Mouse (Mus musculus) frontal cortex, postnatal 14 days (tissue): ENCODE results near the gene Tldc2.
A peak's percentile ranks its signal among the peaks of the same experiment; 100 is the strongest.

Experiments used
- DNase-seq, 2 experiments: peaks; one replicate each; pipeline ENCODE4 v3.0.0; 2022; ENCODE audit warnings: low spot score in 2 of 2

Gene Tldc2

DNA sequence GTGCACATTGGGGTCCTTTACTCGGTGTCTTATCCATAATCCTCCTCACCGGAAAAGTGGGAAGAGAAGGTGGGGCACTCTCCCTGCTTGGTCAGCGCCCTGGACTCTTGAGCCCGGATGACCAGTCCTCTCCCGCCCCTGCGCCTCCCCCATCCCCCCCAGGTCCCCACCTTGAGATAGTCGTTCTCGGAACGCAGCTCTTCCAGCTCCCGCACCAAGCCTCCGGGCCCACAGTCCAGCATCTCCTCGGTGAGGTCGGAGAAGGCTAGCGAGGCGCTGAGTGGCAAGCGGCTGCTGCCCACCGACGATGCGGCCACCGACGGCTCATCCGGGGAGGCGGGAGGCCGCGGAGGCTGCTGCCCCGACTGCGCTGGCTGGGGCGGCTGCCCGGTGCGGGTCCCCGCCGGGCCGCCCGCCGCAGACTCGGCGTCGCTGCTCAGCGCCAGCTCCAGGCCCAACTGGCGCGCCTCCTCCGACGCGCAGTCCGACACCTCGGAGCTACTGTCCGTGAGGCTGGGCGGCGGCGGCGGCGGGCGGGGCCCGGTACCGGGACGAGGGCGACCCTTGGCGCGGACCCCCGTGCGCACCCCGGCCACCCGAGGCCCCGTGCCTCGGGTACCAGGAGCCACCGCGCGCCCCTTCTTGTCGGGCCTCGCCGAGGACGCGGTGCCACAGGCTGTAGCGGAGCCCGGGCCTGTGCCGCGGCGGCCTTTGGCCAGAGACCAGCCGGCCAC lies 8.6 kb upstream of the Tldc2 start:
- DNase-seq = no peak

DNA sequence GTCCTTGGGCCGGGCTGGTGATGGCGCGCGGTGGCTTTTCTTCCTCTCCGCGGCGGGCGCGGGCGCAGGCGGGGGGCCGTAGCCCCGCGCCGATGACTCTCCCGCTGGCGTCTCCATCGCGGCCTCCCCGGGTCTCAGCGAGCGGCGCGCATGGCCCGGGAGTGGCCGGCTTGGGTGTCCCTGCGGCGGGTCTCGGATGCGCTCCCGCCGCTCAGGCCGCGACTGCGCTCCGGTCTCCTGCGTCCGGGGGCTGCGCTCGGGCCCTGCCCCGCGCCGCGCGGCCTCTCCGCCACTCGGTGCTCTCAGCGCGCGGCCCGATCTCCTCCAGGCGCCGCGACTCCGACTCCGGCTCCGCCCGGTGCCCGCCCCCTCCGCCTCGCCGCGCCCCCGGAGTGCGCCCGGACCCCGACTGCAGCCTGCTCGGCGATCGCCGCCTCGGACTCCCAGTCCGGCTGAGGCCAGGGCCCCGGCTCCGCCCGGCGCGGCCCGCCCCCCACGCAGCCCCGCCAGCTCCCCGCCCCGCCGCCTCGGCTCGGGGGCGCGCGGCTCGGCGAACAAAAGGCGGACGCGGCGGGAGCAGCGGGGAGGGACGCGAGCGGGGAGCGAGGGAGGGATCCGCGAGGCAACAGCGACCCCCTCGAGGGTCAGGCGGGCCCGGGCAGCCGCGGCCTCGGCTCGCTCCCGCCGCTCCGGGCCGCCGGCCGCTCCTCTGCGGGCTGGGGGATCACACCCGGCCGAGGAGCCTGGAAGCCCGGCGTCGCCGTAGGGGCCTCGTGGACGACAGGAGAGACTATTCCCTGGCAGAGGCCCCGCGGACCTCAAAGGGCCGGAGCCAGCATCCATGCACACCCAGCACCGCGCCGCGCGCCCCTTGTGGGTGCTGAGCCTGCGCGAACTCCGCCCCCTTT lies 7.8 kb upstream of the Tldc2 start, which contains the start of gene Soga1:
Soga1 (minus strand) TSS at position 462 of the 908 bp plus-strand sequence.
- DNase-seq = peak; percentile 69 to 81

DNA sequence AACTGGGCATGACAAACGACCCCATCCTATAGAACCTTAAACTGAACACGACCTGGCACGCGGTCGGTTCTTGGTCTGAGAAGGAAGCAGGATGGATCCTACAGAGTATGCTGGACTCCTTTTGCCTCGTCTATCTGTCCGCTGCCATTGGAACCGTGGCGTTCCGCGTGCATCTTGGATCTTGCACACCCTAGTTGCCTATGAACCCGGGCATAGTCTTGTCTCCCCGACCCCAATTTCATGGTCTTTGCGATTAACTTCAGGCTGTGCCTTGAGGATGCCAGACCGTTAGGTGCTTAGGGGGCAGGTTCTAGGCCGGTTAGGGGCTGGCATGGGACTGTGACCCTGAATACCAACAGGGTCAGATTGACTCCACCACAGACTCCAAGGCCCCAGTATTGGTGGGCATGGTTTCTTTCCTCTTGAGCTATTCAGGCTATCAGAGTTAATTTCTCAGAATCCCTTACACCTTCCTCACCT lies 7.1 kb upstream of the Tldc2 start:
- DNase-seq = no peak

DNA sequence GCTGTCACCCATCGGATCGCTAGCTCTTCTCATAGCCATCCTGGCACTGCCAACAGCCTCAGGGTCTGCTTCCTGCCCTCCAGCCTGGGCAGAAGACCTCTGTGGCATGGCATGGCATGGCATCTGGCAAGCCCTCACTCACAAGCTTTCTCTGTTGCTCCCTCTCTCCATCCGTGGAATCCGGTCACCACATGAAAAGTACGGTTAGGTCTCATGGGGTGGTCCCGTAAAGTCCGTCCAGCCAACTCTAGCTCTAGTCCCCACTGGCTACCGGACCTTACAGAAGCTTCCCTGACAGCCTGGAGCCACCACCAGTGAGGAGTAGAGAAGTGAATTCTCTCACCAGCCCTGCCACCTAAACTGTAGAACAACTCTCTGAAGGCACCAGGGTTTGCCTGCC lies 5.5 kb upstream of the Tldc2 start:
- DNase-seq = no peak

DNA sequence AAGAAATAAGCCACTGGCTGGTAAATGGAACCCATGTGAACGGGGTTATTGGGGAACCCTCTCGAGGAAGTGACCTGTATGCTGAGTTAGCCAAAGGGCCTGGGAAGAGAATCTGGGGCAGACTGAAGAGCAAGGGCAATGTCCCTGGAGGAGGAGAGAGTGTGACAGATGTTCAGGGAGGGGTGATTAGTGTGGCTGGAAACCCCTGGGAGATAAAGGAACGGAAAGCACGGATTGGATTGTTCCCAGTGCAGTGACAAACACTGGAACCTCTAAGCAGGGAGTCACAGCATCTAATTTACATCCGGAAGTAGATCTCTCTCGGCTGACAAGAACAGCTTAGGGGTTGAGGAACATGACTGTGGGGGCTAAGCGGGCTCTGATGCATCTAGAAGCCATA lies 4.9 kb upstream of the Tldc2 start:
- DNase-seq = no peak

DNA sequence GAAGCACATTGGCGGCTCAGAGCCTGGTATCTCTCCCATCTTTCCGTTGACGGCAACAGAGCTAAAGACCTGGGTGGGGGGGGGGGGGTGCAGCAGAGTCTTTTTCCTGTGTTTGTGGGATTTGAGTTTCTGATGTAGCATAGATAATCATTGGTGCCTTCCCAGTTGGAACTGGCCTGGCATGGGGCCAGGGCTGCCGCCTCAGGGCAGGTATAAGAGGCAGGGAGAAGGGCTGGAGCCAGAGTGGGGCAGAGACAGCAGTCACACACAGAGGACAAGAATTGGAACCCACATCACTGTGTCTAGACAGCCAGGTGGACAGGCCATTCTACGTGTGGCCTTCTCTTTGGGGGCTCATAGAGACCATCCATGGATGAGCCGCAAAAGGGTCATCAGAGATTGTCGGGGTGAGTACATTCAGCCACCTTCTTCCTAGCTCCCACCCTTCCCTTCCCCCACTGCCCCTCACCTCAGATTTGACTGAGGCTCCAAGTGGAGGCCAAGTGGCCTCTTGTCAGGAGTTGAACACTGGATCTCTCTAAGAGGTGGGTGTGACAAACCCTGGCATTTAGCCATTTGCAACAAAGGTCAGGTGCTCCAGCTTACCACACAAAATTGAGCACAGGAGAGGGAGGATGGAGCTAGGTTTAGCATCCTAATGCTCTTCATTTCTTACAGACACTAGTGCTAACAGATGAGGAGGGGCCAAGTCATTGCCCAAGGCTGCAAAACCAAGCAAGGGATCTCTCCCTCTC lies 1.8 kb upstream of the Tldc2 start:
- no peak for DNase-seq

DNA sequence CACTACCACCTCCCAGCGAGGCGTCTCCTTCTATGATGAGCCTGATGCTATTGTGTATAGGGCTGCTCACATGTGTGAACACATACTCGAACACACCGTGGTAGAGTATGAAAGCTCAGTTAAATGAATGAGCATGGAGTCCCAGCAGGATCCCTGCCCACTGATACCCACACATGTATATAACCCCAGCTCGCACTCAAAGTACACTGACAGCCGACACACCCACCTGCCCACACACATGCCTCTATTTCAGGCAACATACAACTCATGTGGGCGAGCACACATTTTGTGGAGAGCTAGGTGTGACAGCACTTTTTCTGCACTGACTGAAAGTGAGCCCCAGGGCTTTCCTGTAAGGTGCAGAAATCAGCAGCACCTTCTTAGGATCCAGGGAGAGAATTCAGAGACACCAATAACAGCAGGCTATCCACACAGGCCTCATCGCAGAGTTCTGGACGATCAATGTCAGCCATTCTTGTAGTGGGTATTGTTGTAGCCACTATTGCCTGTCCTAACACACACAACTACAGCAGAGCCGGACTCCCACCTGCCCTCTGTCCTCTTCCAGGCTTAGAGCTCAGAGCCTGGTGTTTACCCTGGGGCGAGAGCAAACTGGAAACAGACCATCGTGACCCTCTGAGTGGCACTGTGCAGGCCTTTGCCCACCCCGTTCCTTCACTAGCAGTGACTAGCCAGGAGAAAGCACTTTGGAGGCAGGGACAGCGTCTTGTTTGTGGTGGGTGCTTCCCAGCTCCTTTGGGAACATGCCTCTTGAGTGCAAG lies 872 bp downstream of the Tldc2 start:
- DNase-seq = peak in 1 of 2 experiments; percentile 66

DNA sequence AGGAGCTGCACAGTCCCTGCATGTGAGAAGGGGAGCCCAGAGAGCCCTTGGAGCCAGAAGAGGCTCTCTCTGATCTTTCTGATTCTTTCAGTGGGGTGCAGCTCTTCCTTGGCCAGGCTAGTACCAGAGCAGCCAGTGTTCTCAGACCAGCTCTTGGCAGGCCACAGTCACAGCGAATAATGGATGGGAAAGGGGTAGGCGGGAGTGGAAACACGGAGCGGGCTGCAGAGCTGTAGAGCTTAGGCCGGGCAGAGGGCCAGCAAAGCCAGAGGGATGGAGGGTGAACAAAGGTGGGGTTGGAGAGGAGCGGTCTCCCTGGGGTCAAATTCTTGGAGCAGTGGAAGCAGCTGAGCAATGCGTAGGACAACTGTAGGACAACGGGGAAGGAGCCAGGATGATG lies 5.2 kb downstream of the Tldc2 start:
- DNase-seq = no peak

DNA sequence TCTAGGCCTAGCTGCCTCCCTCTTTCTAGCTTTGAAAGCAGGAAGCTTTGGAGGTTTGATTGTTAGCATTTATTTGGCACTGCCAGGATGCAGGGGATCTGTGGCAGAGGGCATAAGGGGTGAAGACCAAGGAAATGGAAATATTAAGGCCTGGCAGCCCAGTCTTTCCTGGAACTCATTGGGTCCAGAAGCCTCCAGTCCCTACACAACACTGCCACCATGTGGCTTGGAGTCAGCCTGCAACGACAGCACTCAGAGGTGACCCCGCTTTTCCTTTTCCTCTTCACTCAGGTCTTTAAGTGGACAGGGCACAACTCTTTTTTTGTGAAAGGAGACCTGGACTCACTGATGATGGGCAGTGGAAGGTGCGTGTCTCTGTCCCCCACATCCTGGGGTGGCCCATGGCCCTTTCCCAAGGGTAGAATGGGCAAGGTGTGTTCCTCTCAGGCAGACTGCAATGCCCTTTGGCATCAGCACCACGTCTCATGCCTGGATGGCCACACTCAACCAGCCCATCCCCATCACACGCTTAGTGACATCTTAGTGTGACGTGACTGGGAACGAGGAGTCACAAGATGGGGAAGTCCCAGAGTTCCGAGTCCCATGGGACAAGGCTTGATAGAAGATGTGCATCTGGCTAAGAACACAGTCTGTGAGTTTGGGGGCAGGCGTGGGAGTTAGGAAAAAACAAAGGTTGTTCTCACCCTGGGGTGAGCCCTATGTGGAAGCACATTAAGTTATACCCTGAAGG lies 8.3 kb downstream of the Tldc2 start:
- DNase-seq = peak in 1 of 2 experiments; percentile 66

DNA sequence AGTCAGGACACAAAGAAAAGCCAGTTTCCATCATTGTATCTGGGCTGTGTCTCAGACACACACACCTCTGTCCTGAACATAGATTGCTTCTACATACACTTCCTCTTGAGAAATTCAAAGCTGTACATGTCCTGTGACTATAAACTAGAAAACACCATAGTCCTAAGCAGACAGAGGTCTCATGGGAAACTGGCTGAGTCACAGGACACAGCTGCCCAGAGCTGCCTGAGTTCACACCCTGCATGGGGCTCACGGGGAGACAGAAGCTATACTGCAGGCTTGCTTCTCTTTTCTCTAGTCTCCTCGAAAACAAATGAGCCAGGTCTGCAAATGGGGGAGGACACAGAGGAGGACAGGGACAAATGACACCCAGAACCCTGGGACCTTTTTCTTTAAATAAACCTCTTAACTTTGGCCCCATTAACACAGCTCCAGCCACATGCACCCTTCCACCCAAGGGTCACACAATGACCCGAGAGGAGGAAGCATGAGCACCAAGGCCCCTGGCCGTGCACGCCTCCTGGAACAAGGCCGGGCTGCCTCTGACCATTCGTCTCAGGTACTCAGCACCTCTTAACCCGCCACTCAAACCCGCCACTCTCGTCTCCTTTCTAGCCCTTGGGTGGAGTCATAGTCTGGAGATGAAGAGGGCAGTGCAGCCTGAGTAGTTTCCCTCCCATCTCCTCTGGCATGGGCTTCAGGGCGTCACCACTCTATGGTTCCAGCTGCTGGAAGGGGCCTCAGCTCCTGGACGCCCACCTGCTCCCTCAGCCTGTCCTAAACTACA lies 12.9 kb downstream of the Tldc2 start:
- DNase-seq = no peak

DNA sequence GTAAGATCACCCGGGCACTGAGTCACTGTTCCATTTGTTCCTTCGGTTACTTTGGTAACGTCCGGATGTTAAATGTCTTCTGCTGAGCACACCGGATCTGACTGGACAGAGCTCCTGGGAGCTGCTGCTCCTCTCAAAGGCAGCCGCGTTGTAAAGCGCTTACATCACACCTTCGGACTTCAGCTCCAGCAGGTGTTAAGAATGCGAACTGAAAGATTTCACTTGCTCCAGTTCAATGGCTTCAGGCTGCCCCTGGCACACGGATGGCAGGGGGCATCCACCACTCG lies 13.4 kb downstream of the Tldc2 start:
- DNase-seq = no peak

DNA sequence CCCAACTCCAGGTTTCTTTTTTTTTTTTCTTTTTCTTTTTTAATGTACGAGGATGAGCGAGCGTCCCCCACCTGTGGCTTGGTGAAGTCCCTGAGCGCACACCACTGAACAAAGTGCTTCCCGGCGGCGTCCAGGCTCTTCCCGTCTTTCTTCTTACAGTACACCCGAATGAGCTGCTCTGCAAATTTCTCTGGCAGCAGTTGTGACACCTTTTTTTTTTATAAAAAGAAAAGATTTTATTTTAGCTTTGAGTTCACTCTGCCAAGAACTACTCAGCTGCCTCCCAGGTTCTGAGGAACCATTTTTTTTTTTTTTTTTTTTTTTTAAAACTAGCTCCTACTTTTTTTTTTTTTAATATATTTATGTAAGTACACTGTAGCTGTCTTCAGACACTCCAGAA lies 14.8 kb downstream of the Tldc2 start:
- no peak for DNase-seq

DNA sequence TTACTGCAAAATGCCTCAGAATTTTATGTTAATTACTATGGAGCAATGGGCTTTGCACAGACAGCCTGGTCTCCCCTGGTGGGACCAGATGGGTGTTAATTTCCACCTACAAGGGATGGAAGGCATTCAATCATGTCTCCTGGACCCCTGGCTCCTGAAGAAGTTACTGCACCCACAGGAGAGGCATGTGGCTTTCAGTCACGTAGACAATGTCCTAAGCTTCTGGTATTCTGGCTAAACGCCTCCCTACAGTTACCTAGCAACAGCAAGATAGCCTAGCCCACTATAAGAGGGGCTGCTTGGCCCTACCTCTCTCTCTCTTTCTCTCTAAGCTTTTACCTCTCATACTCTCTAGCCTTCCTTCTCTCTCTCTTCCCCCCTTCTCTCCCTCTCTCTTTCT lies 15.4 kb downstream of the Tldc2 start:
- no peak for DNase-seq

DNA sequence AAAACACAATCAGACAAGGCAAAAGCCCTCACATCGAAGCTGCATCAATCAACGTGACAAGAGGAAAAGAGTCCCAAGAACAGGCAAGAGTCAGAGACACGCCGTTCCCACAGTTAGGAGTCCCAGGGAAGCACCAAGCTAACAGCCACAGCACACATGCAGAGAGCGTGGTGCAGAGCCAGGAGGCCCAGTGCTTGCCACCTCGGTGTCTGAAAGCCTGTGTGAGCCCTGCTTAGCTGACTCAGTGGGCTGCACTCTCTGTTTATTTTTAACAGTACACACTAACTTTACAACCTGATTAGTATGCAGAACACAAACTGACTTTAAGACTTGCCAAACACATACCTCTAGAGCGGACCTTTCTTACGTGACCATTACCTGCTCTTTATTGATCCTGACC lies 17.6 kb downstream of the Tldc2 start:
- no peak for DNase-seq

DNA sequence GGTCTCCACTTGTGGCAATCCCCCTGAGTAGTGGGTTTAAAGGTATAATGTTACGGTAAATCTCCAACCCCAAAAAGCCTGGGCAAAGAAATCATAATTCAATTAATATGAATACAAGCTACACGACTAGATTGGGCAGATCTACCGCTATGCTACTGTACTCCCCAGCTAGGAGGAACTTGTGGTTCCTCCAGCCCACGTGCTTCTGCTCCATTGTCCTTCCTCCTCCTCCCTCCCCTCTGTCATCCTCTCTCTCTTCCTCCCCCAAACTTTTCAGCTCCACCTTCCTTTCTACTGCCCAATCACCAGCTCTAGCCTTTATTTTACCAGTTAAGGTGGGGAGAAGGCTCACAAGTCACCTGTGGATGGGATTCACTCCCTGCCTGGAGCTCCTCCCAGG lies 21.4 kb downstream of the Tldc2 start:
- no peak for DNase-seq

DNA sequence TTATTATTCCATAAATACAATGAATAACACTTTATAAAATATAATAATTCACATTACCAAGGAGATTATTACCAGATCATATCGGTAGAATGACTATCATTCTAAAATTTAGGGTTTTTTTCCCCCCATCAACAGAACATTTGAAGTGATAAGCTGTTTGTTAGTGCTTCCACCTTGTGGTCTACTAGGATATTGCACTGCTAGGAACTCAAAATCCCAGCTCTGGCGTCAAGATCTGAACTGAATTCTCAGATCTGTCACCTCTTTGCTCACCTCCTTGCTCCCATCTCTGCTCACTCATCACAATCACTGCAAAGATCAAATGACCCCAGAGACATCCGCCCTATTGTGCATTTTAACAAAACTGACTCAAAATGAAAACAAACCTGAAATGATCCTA lies 30.1 kb downstream of the Tldc2 start:
- no peak for DNase-seq

DNA sequence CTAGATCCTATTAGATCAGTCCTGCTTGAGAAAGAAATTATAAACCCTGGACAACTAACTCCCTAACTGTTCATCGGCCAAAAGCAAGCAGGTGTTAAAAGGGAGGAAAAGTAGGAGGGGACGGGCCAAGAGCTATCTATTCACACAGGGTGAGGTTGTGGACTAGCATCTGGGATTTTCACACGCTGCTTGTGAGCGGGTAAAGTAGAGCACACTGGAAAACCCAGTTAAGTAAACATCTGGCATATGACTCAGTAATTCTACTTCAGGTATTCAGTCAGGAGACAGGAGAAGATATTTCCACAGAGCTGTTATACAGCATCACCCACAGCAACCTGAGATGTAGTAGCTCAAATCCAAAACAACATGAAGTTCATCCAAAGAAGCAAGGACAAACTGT lies 31.7 kb downstream of the Tldc2 start:
- no peak for DNase-seq

DNA sequence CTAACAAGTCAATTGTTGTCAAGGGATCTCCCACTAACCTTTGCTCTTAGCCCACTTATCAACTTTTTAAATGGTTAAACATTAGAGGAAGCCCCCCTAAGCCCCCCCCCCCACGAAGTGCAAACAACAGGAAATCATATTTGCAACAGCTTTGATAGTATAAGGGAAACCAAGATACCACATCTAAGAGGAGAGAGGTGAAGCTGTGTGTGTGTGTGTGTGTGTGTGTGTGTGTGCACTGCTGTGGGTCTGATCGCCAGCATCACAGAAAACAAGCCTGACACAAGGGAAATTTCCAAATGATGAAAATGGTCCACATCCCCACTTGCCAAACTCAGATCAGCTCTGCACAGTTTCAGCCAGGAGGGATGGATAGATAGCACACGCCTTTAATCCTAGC lies 32.2 kb downstream of the Tldc2 start:
- no peak for DNase-seq

DNA sequence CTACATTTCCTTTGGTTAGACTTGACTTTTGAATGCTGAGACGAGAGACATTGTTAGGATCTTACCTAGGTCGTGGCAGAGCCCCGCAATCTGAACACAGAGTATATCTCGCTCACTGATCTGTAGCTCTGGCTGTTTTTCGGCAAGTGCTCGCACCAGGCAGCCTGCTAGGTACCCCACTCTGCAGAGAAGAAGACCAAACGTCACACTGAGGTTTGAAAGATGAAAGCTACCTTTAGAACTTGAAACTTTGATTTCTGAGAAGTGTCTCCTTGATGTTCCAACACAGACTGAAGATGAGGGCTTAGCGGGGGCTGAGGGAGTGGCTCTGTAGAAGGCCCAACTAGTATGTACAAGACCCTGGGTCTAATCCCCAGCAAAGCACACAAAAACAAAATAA lies 34.9 kb downstream of the Tldc2 start:
- no peak for DNase-seq

DNA sequence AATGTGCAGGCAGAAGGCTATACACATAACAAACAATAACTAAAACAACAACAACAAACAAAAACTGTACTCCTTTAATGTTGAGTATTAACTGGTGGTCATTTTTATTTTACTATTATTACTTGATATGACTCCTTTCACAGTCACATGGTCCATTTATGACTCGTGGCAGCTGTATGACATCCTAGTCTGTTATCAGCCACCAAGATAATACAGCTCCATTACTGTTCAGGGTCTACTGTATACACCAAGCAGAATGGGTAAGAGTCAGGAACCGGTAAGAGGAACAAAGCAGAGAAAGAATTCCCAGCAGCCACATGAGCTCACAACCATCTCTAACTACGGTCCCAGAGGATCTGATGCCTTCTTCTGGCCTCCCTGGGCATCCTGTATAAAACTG lies 38.4 kb downstream of the Tldc2 start:
- no peak for DNase-seq
